Mouse (Mus musculus) ES-Bruce4 (cell line): Measurements from ENCODE around the gene N4bp2l1.

ENCODE experiments used
- CTCF ChIP-seq: IDR thresholded peaks from one replicate; pipeline ENCODE4 v1.8.1; 2011; ENCODE audit warnings: low read depth, low read length
- EP300 ChIP-seq: IDR thresholded peaks from 2 replicates; pipeline ENCODE4 v1.6.1; 2011; ENCODE audit warnings: low read depth, low read length; ENCODE audit not compliant: insufficient read depth
- POLR2A ChIP-seq: IDR thresholded peaks from one replicate; pipeline ENCODE4 v1.8.1; 2011; ENCODE audit warnings: low read length; ENCODE audit not compliant: insufficient read depth

- TF ChIP-seq POLR2A (no peak), CTCF (no peak), EP300 (no peak)
These were observed 12.7 kb downstream of the N4bp2l1 start for GRCm38 (mm10) chr5:150584337-150584729.
